Mouse (Mus musculus) forebrain, embryonic 13.5 days (tissue): Measurements from ENCODE around the gene Cdhr4. TPM values are rescaled to one million over a fixed set of nuclear protein-coding genes. Genes with fewer than 3 reads are reported as not detected.

ENCODE experiments used
- ATAC-seq: fragments of 200-750 bp; cut with Nextera tagmentation; 2 replicates; pipeline ENCODE4 v1.8.0; 2017
- H3K27ac ChIP-seq: fragments of 300-500 bp; sonication (generic); 2 replicates; pipeline ENCODE4 v1.5.1; 2015; ENCODE audit warnings: inconsistent platforms, mild to moderate bottlenecking, moderate library complexity
- H3K27me3 ChIP-seq: fragments of 300-500 bp; sonication (generic); 2 replicates; pipeline ENCODE4 v1.6.1; 2015; ENCODE audit warnings: mild to moderate bottlenecking, inconsistent platforms
- H3K36me3 ChIP-seq: fragments of 300-500 bp; sonication (generic); 2 replicates; pipeline ENCODE4 v1.6.1; 2015; ENCODE audit warnings: mild to moderate bottlenecking, inconsistent platforms; ENCODE audit not compliant: poor library complexity, severe bottlenecking
- H3K4me1 ChIP-seq: fragments of 300-500 bp; sonication (generic); 2 replicates; pipeline ENCODE4 v1.6.1; 2015; ENCODE audit warnings: inconsistent platforms
- H3K4me2 ChIP-seq: fragments of 300-500 bp; sonication (generic); 2 replicates; pipeline ENCODE4 v1.6.1; 2015; ENCODE audit warnings: inconsistent platforms, mild to moderate bottlenecking, moderate library complexity
- H3K4me3 ChIP-seq: fragments of 300-500 bp; sonication (generic); 2 replicates; pipeline ENCODE4 v1.5.1; 2015; ENCODE audit warnings: mild to moderate bottlenecking, inconsistent platforms
- H3K9ac ChIP-seq: fragments of 300-500 bp; sonication (generic); 2 replicates; pipeline ENCODE4 v1.6.1; 2015; ENCODE audit warnings: mild to moderate bottlenecking, inconsistent platforms
- H3K9me3 ChIP-seq: fragments of 300-500 bp; sonication (generic); replicated peaks from 2 replicates; pipeline ENCODE4 v1.6.1; 2016; ENCODE audit warnings: inconsistent platforms
- WGBS: fragments of 180-500 bp; shearing (Covaris S2); methylation state at CpG from one replicate; pipeline ENCODE4 v1.1.7; 2015; 5-methylcytosine and 5-hydroxymethylcytosine counted together
- polyA plus RNA-seq: library from polyadenylated mRNA; unstranded; fragments of >200 nt; fragmentation: Nextera tagmentation; extraction: Ambion mirVana; gene quantifications from 2 replicates; pipeline ENCODE4 v1.2.1, GENCODE M21; 2015

Cdhr4 gene
- polyA plus RNA-seq, 1 experiment from 2014 or later = 1.3 TPM

GRCm38 (mm10) chr9:107962916-107963315, 29.4 kb upstream of the Cdhr4 start:
- Histone ChIP-seq H3K9ac (no peak overlapping the region), H3K36me3 (peaks cover 64% of the 10 kb centered on the region), H3K4me2 (no peak overlapping the region), H3K27me3 (no peaks in the 10 kb centered on the region), H3K9me3 (no peaks in the 10 kb centered on the region), H3K4me1 (peaks cover 11% of the 10 kb centered on the region), H3K27ac (no peak overlapping the region), H3K4me3 (no peak overlapping the region)
- 95% methylated on average over 9 of the region's 9 CpGs for whole genome bisulfite sequencing
- ATAC-seq = no peak

- ATAC-seq = peak; percentile 38; the same call in 1 of the 2 replicates
- WGBS = 29% methylated on average over 5 of the region's 5 CpGs
Measured at GRCm38 (mm10) chr9:107963700-107964099, 28.6 kb upstream of the Cdhr4 start.

GRCm38 (mm10) chr9:107964681-107965080, 27.6 kb upstream of the Cdhr4 start:
- Histone ChIP-seq H3K4me2 (no peak overlapping the region), H3K4me3 (no peak overlapping the region), H3K27ac (no peak overlapping the region), H3K27me3 (no peaks in the 10 kb centered on the region), H3K9me3 (no peaks in the 10 kb centered on the region), H3K4me1 (peaks cover 11% of the 10 kb centered on the region), H3K9ac (no peak overlapping the region), H3K36me3 (peaks cover 67% of the 10 kb centered on the region)
- no peak for ATAC-seq
- 93% methylated on average over 9 of the region's 9 CpGs for WGBS

More at GRCm38 (mm10) chr9:107963700-107964099, 28.6 kb upstream of the Cdhr4 start:
- H3K36me3 ChIP-seq = peaks cover 67% of the 10 kb centered on the region
- H3K4me2 ChIP-seq = no peak overlapping the region
- no peaks in the 10 kb centered on the region for H3K27me3 ChIP-seq
- H3K4me1 ChIP-seq = peaks cover 11% of the 10 kb centered on the region
- no peak overlapping the region for H3K9ac ChIP-seq
- no peaks in the 10 kb centered on the region for H3K9me3 ChIP-seq
- no peak overlapping the region for H3K4me3 ChIP-seq
- no peak overlapping the region for H3K27ac ChIP-seq

GRCm38 (mm10) chr9:107966676-107967075, 25.6 kb upstream of the Cdhr4 start:
- Histone ChIP-seq H3K27me3 (no peaks in the 10 kb centered on the region), H3K4me2 (no peak overlapping the region), H3K36me3 (peaks cover 68% of the 10 kb centered on the region), H3K4me1 (peaks cover 4% of the 10 kb centered on the region), H3K27ac (no peak overlapping the region), H3K4me3 (no peak overlapping the region), H3K9me3 (no peaks in the 10 kb centered on the region), H3K9ac (no peak overlapping the region)
- 93% methylated on average over 10 of the region's 10 CpGs for WGBS
- ATAC-seq = no peak

- 92% methylated on average over 6 of the region's 6 CpGs for WGBS
- no peak for ATAC-seq
- Histone ChIP-seq H3K4me2 (no peak overlapping the region), H3K36me3 (peaks cover 65% of the 10 kb centered on the region), H3K4me1 (no peaks in the 10 kb centered on the region), H3K4me3 (no peak overlapping the region), H3K9me3 (no peaks in the 10 kb centered on the region), H3K9ac (no peak overlapping the region), H3K27me3 (no peaks in the 10 kb centered on the region), H3K27ac (no peak overlapping the region)
Measured at GRCm38 (mm10) chr9:107967437-107967836, 24.9 kb upstream of the Cdhr4 start.

- WGBS = 94% methylated on average over 7 of the region's 7 CpGs
- no peak for ATAC-seq
- H3K9me3 ChIP-seq = no peaks in the 10 kb centered on the region
Measured at GRCm38 (mm10) chr9:107968531-107968930, 23.8 kb upstream of the Cdhr4 start.

GRCm38 (mm10) chr9:107970311-107970710, 22.0 kb upstream of the Cdhr4 start:
- H3K27ac ChIP-seq = no peak overlapping the region
- no peaks in the 10 kb centered on the region for H3K27me3 ChIP-seq
- 91% methylated on average over 5 of the region's 5 CpGs for WGBS
- no peak overlapping the region for H3K4me3 ChIP-seq
- no peak overlapping the region for H3K4me2 ChIP-seq
- peaks cover 39% of the 10 kb centered on the region for H3K36me3 ChIP-seq
- H3K9me3 ChIP-seq = no peaks in the 10 kb centered on the region
- ATAC-seq = no peak
- no peaks in the 10 kb centered on the region for H3K4me1 ChIP-seq
- no peak overlapping the region for H3K9ac ChIP-seq

More at GRCm38 (mm10) chr9:107968531-107968930, 23.8 kb upstream of the Cdhr4 start:
- Histone ChIP-seq H3K4me3 (no peak overlapping the region), H3K27me3 (no peaks in the 10 kb centered on the region), H3K4me2 (no peak overlapping the region), H3K27ac (no peak overlapping the region), H3K9ac (no peak overlapping the region), H3K4me1 (no peaks in the 10 kb centered on the region), H3K36me3 (peaks cover 55% of the 10 kb centered on the region)

GRCm38 (mm10) chr9:107971690-107972541, 20.4 kb upstream of the Cdhr4 start:
- H3K9ac ChIP-seq = no peak overlapping the region
- no peaks in the 10 kb centered on the region for H3K27me3 ChIP-seq
- no peak overlapping the region for H3K4me2 ChIP-seq
- H3K36me3 ChIP-seq = peaks cover 38% of the 10 kb centered on the region
- 88% methylated on average over 8 of the region's 8 CpGs for WGBS
- H3K27ac ChIP-seq = no peak overlapping the region
- no peak for ATAC-seq
- H3K4me3 ChIP-seq = no peak overlapping the region
- H3K9me3 ChIP-seq = no peaks in the 10 kb centered on the region
- no peaks in the 10 kb centered on the region for H3K4me1 ChIP-seq

- no peaks in the 10 kb centered on the region for H3K4me1 ChIP-seq
- H3K4me2 ChIP-seq = no peak overlapping the region
- H3K9me3 ChIP-seq = no peaks in the 10 kb centered on the region
- no peaks in the 10 kb centered on the region for H3K27me3 ChIP-seq
- WGBS = 88% methylated on average over 10 of the region's 10 CpGs
- no peak for ATAC-seq
- no peak overlapping the region for H3K9ac ChIP-seq
- H3K36me3 ChIP-seq = peaks cover 24% of the 10 kb centered on the region
- no peak overlapping the region for H3K27ac ChIP-seq
- H3K4me3 ChIP-seq = no peak overlapping the region
Measured at GRCm38 (mm10) chr9:107974491-107975171, 17.7 kb upstream of the Cdhr4 start.

GRCm38 (mm10) chr9:107975399-107976386, 16.6 kb upstream of the Cdhr4 start, which contains the start of gene Uba7:
Gene Uba7, plus strand, starts transcription at chr9:107975505.
- Histone ChIP-seq H3K4me1 (no peaks in the 10 kb centered on the region), H3K27ac (no peak within 1 kb of the TSS), H3K27me3 (no peaks in the 10 kb centered on the region), H3K4me2 (no peak within 1 kb of the TSS), H3K9ac (no peak within 1 kb of the TSS), H3K36me3 (peaks cover 13% of the 10 kb centered on the region), H3K4me3 (no peak within 1 kb of the TSS), H3K9me3 (no peaks in the 10 kb centered on the region)
- ATAC-seq = no peak
- WGBS = 73% methylated on average over 12 of the region's 12 CpGs

GRCm38 (mm10) chr9:107978815-107979214, 13.5 kb upstream of the Cdhr4 start:
- Histone ChIP-seq H3K4me2 (no peak overlapping the region), H3K4me1 (peaks cover 25% of the 10 kb centered on the region), H3K4me3 (no peak overlapping the region), H3K9me3 (no peaks in the 10 kb centered on the region), H3K27ac (no peak overlapping the region), H3K36me3 (no peaks in the 10 kb centered on the region), H3K27me3 (peaks cover under 1% of the 10 kb centered on the region; the same call in 1 of the 2 replicates), H3K9ac (no peak overlapping the region)
- 85% methylated on average over 12 of the region's 12 CpGs for WGBS
- ATAC-seq = no peak
